Mouse (Mus musculus) spleen, adult 2 months (tissue): ENCODE measurements at regions not wholly inside any gene's neighbourhood (a gene's known extent, or its start where the extent isn't known, plus 50 kb on each side); places are given as distances from the start of the nearest gene placed in this dataset.

Experiments used
- CTCF ChIP-seq: fragments of 200-500 bp; IDR thresholded peaks from 2 replicates; pipeline ENCODE4 v1.5.1; 2011; ENCODE audit warnings: mild to moderate bottlenecking, inconsistent platforms; ENCODE audit not compliant: insufficient read depth, insufficient read length, insufficient replicate concordance; ENCODE audit errors: extremely low read depth
- POLR2A ChIP-seq: fragments of 200-500 bp; IDR thresholded peaks from 2 replicates; pipeline ENCODE4 v1.6.1; 2011; ENCODE audit warnings: low read depth, low read length, inconsistent platforms

GRCm38 (mm10) chr3:136439907-136440645 lies 114.2 kb upstream of the Bank1 start:
- TF ChIP-seq CTCF (no peak), POLR2A (no peak)
